Mouse (Mus musculus) adrenal gland, adult (tissue): ENCODE measurements at regions not wholly inside any gene's neighbourhood (a gene's known extent, or its start where the extent isn't known, plus 50 kb on each side); places are given as distances from the start of the nearest gene placed in this dataset.

Source experiments
- DNase-seq, 2 experiments: peaks; one replicate each; pipeline ENCODE4 v3.0.0; 2022 to 2023; ENCODE audit warnings: low spot score in 1 of 2; ENCODE audit not compliant: inconsistent age in 2 of 2

GRCm38 (mm10) chr10:46320328-46321038, 742.9 kb downstream of the Hace1 start:
- DNase-seq, result no peak

GRCm38 (mm10) chr10:46321040-46321439, 743.4 kb downstream of the Hace1 start:
- DNase-seq, result no peak

- DNase-seq, result no peak
These were observed 751.4 kb downstream of the Hace1 start for GRCm38 (mm10) chr10:46329052-46329451.

- no peak for DNase-seq
These were observed 754.1 kb downstream of the Hace1 start for GRCm38 (mm10) chr10:46331599-46332283.

GRCm38 (mm10) chr10:46333231-46333630, 755.6 kb downstream of the Hace1 start:
- no peak for DNase-seq

GRCm38 (mm10) chr10:46345315-46345714, 767.7 kb downstream of the Hace1 start:
- no peak for DNase-seq

- no peak for DNase-seq
These were observed 772.0 kb downstream of the Hace1 start for GRCm38 (mm10) chr10:46349613-46350012.

- DNase-seq, result no peak
These were observed 772.6 kb downstream of the Hace1 start for GRCm38 (mm10) chr10:46350196-46350595.

- DNase-seq, result no peak
These were observed 779.1 kb downstream of the Hace1 start for GRCm38 (mm10) chr10:46356775-46357174.

- no peak for DNase-seq
These were observed 796.3 kb downstream of the Hace1 start for GRCm38 (mm10) chr10:46373715-46374475.

- DNase-seq, result no peak
These were observed 797.0 kb downstream of the Hace1 start for GRCm38 (mm10) chr10:46374646-46375045.

GRCm38 (mm10) chr10:46397089-46397488, 819.5 kb downstream of the Hace1 start:
- DNase-seq, result no peak

GRCm38 (mm10) chr10:46403883-46404282, 826.3 kb downstream of the Hace1 start:
- no peak for DNase-seq
